Mouse (Mus musculus): ENCODE results near the gene Olfr713. TPM values are rescaled to one million over a fixed set of nuclear protein-coding genes. Genes with fewer than 3 reads are reported as not detected.

Gene Olfr713
- not detected in 2 replicates for polyA plus RNA-seq (2014; fragmentation: Nextera tagmentation; extraction: Ambion mirVana)

GRCm38 (mm10) chr7:107030874-107031273 is at the start of gene Olfr713:
Gene Olfr713, plus strand, starts transcription at chr7:107031174.
- H3K27me3 ChIP-seq (ENCODE audit: control insufficient read depth, insufficient read depth, low read length) = no peaks in the 10 kb centered on the region

GRCm38 (mm10) chr7:106985236-106985635 is 45.7 kb upstream of the Olfr713 start:
- H3K27me3 ChIP-seq (ENCODE audit: control insufficient read depth, insufficient read depth, low read length) = no peaks in the 10 kb centered on the region

More at GRCm38 (mm10) chr7:107030874-107031273, at the start of gene Olfr713:
- no peak for ATAC-seq (replicated peaks; ENCODE audit: insufficient number of reproducible peaks, low FRiP score, low TSS enrichment, low read depth)
- Histone ChIP-seq H3K4me1 (ENCODE audit: control insufficient read depth, insufficient read depth, low read length) (no peaks in the 10 kb centered on the region), H3K4me2 (ENCODE audit: low read depth, low read length) (no peak within 1 kb of the TSS), H3K36me3 (replicated peaks; ENCODE audit: control insufficient read depth, insufficient read depth, low read depth, low read length) (no peaks in the 10 kb centered on the region), H3K4me3 (ENCODE audit: low read depth, low read length) (no peak within 1 kb of the TSS), H3K9me3 (replicated peaks; ENCODE audit: control insufficient read depth, low read length) (no peaks in the 10 kb centered on the region), H3K9ac (replicated peaks; ENCODE audit: low read length) (no peak within 1 kb of the TSS), H3K27ac (replicated peaks; ENCODE audit: low read depth, low read length) (no peak within 1 kb of the TSS)
- 87% methylated on average over 1 of the region's 1 CpGs for WGBS
- no peak for DNase-seq (ENCODE audit: low spot score)

GRCm38 (mm10) chr7:107000798-107001197 is 30.2 kb upstream of the Olfr713 start:
- no peaks in the 10 kb centered on the region for H3K27me3 ChIP-seq (ENCODE audit: control insufficient read depth, insufficient read depth, low read length)
- H3K4me2 ChIP-seq (ENCODE audit: low read depth, low read length) = no peak overlapping the region
- no peak overlapping the region for H3K4me3 ChIP-seq (ENCODE audit: low read depth, low read length)
- no peaks in the 10 kb centered on the region for H3K9me3 ChIP-seq (replicated peaks; ENCODE audit: control insufficient read depth, low read length)
- H3K9ac ChIP-seq (replicated peaks; ENCODE audit: low read length) = no peak overlapping the region
- DNase-seq (ENCODE audit: low spot score) (no peak), ATAC-seq (replicated peaks; ENCODE audit: insufficient number of reproducible peaks, low FRiP score, low TSS enrichment, low read depth) (no peak)
- H3K36me3 ChIP-seq (replicated peaks; ENCODE audit: control insufficient read depth, insufficient read depth, low read depth, low read length) = no peaks in the 10 kb centered on the region
- 92% methylated on average over 7 of the region's 7 CpGs for WGBS
- H3K27ac ChIP-seq (replicated peaks; ENCODE audit: low read depth, low read length) = no peak overlapping the region
- H3K4me1 ChIP-seq (ENCODE audit: control insufficient read depth, insufficient read depth, low read length) = no peaks in the 10 kb centered on the region

More at GRCm38 (mm10) chr7:106985236-106985635, 45.7 kb upstream of the Olfr713 start:
- whole genome bisulfite sequencing = 88% methylated on average over 3 of the region's 3 CpGs
- Histone ChIP-seq H3K4me1 (ENCODE audit: control insufficient read depth, insufficient read depth, low read length) (no peaks in the 10 kb centered on the region), H3K36me3 (replicated peaks; ENCODE audit: control insufficient read depth, insufficient read depth, low read depth, low read length) (no peaks in the 10 kb centered on the region), H3K4me2 (ENCODE audit: low read depth, low read length) (no peak overlapping the region), H3K9me3 (replicated peaks; ENCODE audit: control insufficient read depth, low read length) (no peaks in the 10 kb centered on the region), H3K9ac (replicated peaks; ENCODE audit: low read length) (no peak overlapping the region), H3K4me3 (ENCODE audit: low read depth, low read length) (no peak overlapping the region), H3K27ac (replicated peaks; ENCODE audit: low read depth, low read length) (no peak overlapping the region)
- ATAC-seq (replicated peaks; ENCODE audit: insufficient number of reproducible peaks, low FRiP score, low TSS enrichment, low read depth) = no peak
- DNase-seq (ENCODE audit: low spot score) = no peak

GRCm38 (mm10) chr7:107004169-107004568 is 26.8 kb upstream of the Olfr713 start:
- Histone ChIP-seq H3K27ac (replicated peaks; ENCODE audit: low read depth, low read length) (no peak overlapping the region), H3K36me3 (replicated peaks; ENCODE audit: control insufficient read depth, insufficient read depth, low read depth, low read length) (no peaks in the 10 kb centered on the region), H3K4me1 (ENCODE audit: control insufficient read depth, insufficient read depth, low read length) (no peaks in the 10 kb centered on the region), H3K9ac (replicated peaks; ENCODE audit: low read length) (no peak overlapping the region), H3K9me3 (replicated peaks; ENCODE audit: control insufficient read depth, low read length) (no peaks in the 10 kb centered on the region), H3K27me3 (ENCODE audit: control insufficient read depth, insufficient read depth, low read length) (no peaks in the 10 kb centered on the region), H3K4me2 (ENCODE audit: low read depth, low read length) (no peak overlapping the region), H3K4me3 (ENCODE audit: low read depth, low read length) (no peak overlapping the region)
- ATAC-seq (replicated peaks; ENCODE audit: insufficient number of reproducible peaks, low FRiP score, low TSS enrichment, low read depth) = no peak
- no peak for DNase-seq (ENCODE audit: low spot score)
- 62% methylated on average over 3 of the region's 3 CpGs for WGBS

- Histone ChIP-seq H3K4me1 (ENCODE audit: control insufficient read depth, insufficient read depth, low read length) (no peaks in the 10 kb centered on the region), H3K4me2 (ENCODE audit: low read depth, low read length) (no peak within 1 kb of the TSS)
- no peak for DNase-seq (ENCODE audit: low spot score)
Measured at GRCm38 (mm10) chr7:107005972-107006371, 25.0 kb upstream of the Olfr713 start, which contains the start of gene Olfr2. Gene Olfr2, minus strand, starts transcription at chr7:107006072.

GRCm38 (mm10) chr7:107039934-107040563 is 9.1 kb downstream of the Olfr713 start:
- Histone ChIP-seq H3K9me3 (replicated peaks; ENCODE audit: control insufficient read depth, low read length) (no peaks in the 10 kb centered on the region), H3K27me3 (ENCODE audit: control insufficient read depth, insufficient read depth, low read length) (no peaks in the 10 kb centered on the region), H3K36me3 (replicated peaks; ENCODE audit: control insufficient read depth, insufficient read depth, low read depth, low read length) (no peaks in the 10 kb centered on the region), H3K9ac (replicated peaks; ENCODE audit: low read length) (no peak overlapping the region), H3K4me3 (ENCODE audit: low read depth, low read length) (no peak overlapping the region), H3K4me1 (ENCODE audit: control insufficient read depth, insufficient read depth, low read length) (no peaks in the 10 kb centered on the region), H3K27ac (replicated peaks; ENCODE audit: low read depth, low read length) (no peak overlapping the region), H3K4me2 (ENCODE audit: low read depth, low read length) (no peak overlapping the region)
- no peak for DNase-seq (ENCODE audit: low spot score)
- WGBS = 68% methylated on average over 2 of the region's 2 CpGs
- no peak for ATAC-seq (replicated peaks; ENCODE audit: insufficient number of reproducible peaks, low FRiP score, low TSS enrichment, low read depth)

More at GRCm38 (mm10) chr7:107005972-107006371, 25.0 kb upstream of the Olfr713 start, which contains the start of gene Olfr2:
- ATAC-seq (replicated peaks; ENCODE audit: insufficient number of reproducible peaks, low FRiP score, low TSS enrichment, low read depth) = no peak
- Histone ChIP-seq H3K9me3 (replicated peaks; ENCODE audit: control insufficient read depth, low read length) (no peaks in the 10 kb centered on the region), H3K27me3 (ENCODE audit: control insufficient read depth, insufficient read depth, low read length) (no peaks in the 10 kb centered on the region), H3K27ac (replicated peaks; ENCODE audit: low read depth, low read length) (no peak within 1 kb of the TSS), H3K36me3 (replicated peaks; ENCODE audit: control insufficient read depth, insufficient read depth, low read depth, low read length) (no peaks in the 10 kb centered on the region), H3K4me3 (ENCODE audit: low read depth, low read length) (no peak within 1 kb of the TSS), H3K9ac (replicated peaks; ENCODE audit: low read length) (no peak within 1 kb of the TSS)
- WGBS = 51% methylated on average over 1 of the region's 1 CpGs

GRCm38 (mm10) chr7:107043136-107043535 is 12.2 kb downstream of the Olfr713 start:
- no peak overlapping the region for H3K27ac ChIP-seq (replicated peaks; ENCODE audit: low read depth, low read length)
- WGBS = 88% methylated on average over 3 of the region's 3 CpGs
- no peak overlapping the region for H3K9ac ChIP-seq (replicated peaks; ENCODE audit: low read length)
- H3K4me3 ChIP-seq (ENCODE audit: low read depth, low read length) = no peak overlapping the region
- H3K4me1 ChIP-seq (ENCODE audit: control insufficient read depth, insufficient read depth, low read length) = no peaks in the 10 kb centered on the region
- H3K9me3 ChIP-seq (replicated peaks; ENCODE audit: control insufficient read depth, low read length) = no peaks in the 10 kb centered on the region
- DNase-seq (ENCODE audit: low spot score) (no peak), ATAC-seq (replicated peaks; ENCODE audit: insufficient number of reproducible peaks, low FRiP score, low TSS enrichment, low read depth) (no peak)
- H3K36me3 ChIP-seq (replicated peaks; ENCODE audit: control insufficient read depth, insufficient read depth, low read depth, low read length) = no peaks in the 10 kb centered on the region
- H3K27me3 ChIP-seq (ENCODE audit: control insufficient read depth, insufficient read depth, low read length) = no peaks in the 10 kb centered on the region
- no peak overlapping the region for H3K4me2 ChIP-seq (ENCODE audit: low read depth, low read length)

GRCm38 (mm10) chr7:107044407-107044806 is 13.4 kb downstream of the Olfr713 start:
- no peaks in the 10 kb centered on the region for H3K4me1 ChIP-seq (ENCODE audit: control insufficient read depth, insufficient read depth, low read length)
- no peak overlapping the region for H3K27ac ChIP-seq (replicated peaks; ENCODE audit: low read depth, low read length)
- ATAC-seq (replicated peaks; ENCODE audit: insufficient number of reproducible peaks, low FRiP score, low TSS enrichment, low read depth) (no peak), DNase-seq (ENCODE audit: low spot score) (no peak)
- 94% methylated on average over 1 of the region's 1 CpGs for WGBS
- no peaks in the 10 kb centered on the region for H3K27me3 ChIP-seq (ENCODE audit: control insufficient read depth, insufficient read depth, low read length)
- H3K9ac ChIP-seq (replicated peaks; ENCODE audit: low read length) = no peak overlapping the region
- H3K4me3 ChIP-seq (ENCODE audit: low read depth, low read length) = no peak overlapping the region
- H3K36me3 ChIP-seq (replicated peaks; ENCODE audit: control insufficient read depth, insufficient read depth, low read depth, low read length) = no peaks in the 10 kb centered on the region
- H3K4me2 ChIP-seq (ENCODE audit: low read depth, low read length) = no peak overlapping the region
- H3K9me3 ChIP-seq (replicated peaks; ENCODE audit: control insufficient read depth, low read length) = no peaks in the 10 kb centered on the region

All from embryonic facial prominence, embryonic 11.5 days (tissue).